Mouse (Mus musculus): ENCODE data around the gene Slco4c1. TPM values are rescaled to one million over a fixed set of nuclear protein-coding genes. Genes with fewer than 3 reads are reported as not detected.
A peak's percentile ranks its signal among the peaks of the same experiment; 100 is the strongest.

Gene Slco4c1
- polyA plus RNA-seq, 2 experiments: 0.30 to 0.83 TPM

DNA sequence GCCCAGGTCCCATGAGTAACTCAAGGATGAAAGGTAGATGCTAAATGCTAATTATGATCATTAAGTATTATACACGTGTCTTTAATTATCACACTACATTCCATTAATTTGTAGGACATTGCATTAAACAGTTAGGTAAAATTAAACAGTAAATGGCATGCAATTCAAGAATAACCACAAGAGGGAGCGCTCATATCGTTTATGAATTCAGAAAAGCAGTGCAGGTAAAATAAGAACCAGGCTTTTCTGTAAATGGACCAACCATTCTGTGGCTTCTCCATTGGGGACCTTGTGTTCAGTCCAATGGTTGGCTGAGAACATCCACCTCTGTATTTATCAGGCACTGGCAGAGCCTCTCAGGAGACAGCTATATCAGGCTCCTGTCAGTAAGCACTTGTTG is 25.2 kb downstream of the Slco4c1 start:
- no peaks in the 10 kb centered on the region for H3K4me1 ChIP-seq (replicated peaks; ENCODE audit: control insufficient read depth in 2 of 2, insufficient read depth in 2 of 2, low read length in 1 of 2)
- no peak for DNase-seq (ENCODE audit: low read depth in 3 of 3, low spot score in 3 of 3)
- 2% methylated on average over 3 of the region's 3 CpGs for WGBS (ENCODE audit: insufficient replicate concordance)

DNA sequence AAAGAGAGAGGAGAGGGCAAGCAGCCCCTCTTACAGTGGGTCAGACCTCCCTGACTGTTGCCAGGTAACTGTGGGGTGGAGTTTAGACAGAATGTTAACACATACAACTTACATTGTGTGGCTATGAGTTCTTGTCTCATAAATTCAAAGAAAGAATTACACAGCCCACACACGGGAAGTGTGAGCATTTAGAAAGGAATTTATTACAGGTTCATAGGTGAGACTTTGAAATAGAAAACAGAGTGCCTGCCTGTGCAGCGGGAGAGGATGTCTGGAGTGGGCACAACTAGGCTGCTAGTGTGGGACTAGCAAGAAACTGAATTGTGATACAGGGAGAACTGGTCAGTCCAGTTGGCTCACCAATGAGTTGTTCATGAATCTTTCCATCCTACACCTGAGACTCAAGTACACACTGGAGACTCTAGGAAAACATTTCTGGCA is 66.7 kb downstream of the Slco4c1 start:
- Histone ChIP-seq H3K36me3 (replicated peaks; ENCODE audit: control insufficient read depth, insufficient read depth, low read depth) (no peaks in the 10 kb centered on the region), H3K4me3 (ENCODE audit: insufficient read depth in 1 of 2, low read depth in 2 of 2, low read length in 2 of 2) (no peak overlapping the region), H3K4me2 (ENCODE audit: low read depth) (no peak overlapping the region), H3K9me3 (ENCODE audit: control insufficient read depth, low read length) (no peaks in the 10 kb centered on the region), H3K27me3 (ENCODE audit: control insufficient read depth, insufficient read depth, low read length) (no peaks in the 10 kb centered on the region), H3K4me1 (replicated peaks; ENCODE audit: control insufficient read depth in 2 of 2, insufficient read depth in 2 of 2, low read length in 1 of 2) (no peaks in the 10 kb centered on the region), H3K9ac (replicated peaks) (no peak overlapping the region), H3K27ac (no peak overlapping the region)
- TF ChIP-seq CTCF (IDR thresholded peaks at IDR 0.05; ENCODE audit: low read depth): no peak
- no peak for TF ChIP-seq EP300 (IDR thresholded peaks at IDR 0.05; ENCODE audit: low read depth)
- ATAC-seq (ENCODE audit: insufficient read depth) (no peak), DNase-seq (ENCODE audit: low read depth in 3 of 3, low spot score in 3 of 3) (no peak)
- WGBS (ENCODE audit: insufficient replicate concordance): 45% methylated on average over 2 of the region's 2 CpGs

More for the DNA sequence above, 25.2 kb downstream of the Slco4c1 start:
- Histone ChIP-seq H3K4me3 (ENCODE audit: insufficient read depth in 1 of 2, low read depth in 2 of 2, low read length in 2 of 2) (no peak overlapping the region), H3K9ac (replicated peaks) (no peak overlapping the region), H3K4me2 (ENCODE audit: low read depth) (no peak overlapping the region), H3K27ac (no peak overlapping the region), H3K9me3 (ENCODE audit: control insufficient read depth, low read length) (no peaks in the 10 kb centered on the region), H3K36me3 (replicated peaks; ENCODE audit: control insufficient read depth, insufficient read depth, low read depth) (no peaks in the 10 kb centered on the region), H3K27me3 (ENCODE audit: control insufficient read depth, insufficient read depth, low read length) (no peaks in the 10 kb centered on the region)
- ATAC-seq (ENCODE audit: insufficient read depth): no peak
- no peak for TF ChIP-seq EP300 (IDR thresholded peaks at IDR 0.05; ENCODE audit: low read depth)
- TF ChIP-seq CTCF (IDR thresholded peaks at IDR 0.05; ENCODE audit: low read depth): peak; percentile 40; the same call in 1 of the 2 replicates

DNA sequence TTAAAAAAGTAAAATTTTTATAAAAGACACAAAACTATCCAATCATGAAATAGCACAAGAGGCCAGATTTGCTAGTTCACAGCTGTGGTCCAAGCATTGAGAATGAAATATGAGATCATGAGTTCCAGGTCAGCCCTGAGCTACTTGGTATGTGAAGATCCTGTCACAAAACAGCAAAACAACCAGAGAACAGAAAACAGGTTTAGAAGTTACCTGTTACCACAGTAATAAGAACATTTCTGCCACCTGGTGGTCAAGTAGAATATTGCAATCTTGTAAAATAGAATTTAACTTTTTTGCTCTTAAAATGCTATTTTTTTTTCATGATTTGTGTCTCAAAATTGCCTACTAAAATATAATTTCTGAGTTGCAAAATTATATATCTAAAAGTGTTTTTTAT is 70.4 kb downstream of the Slco4c1 start:
- Histone ChIP-seq H3K9me3 (ENCODE audit: control insufficient read depth, low read length) (no peaks in the 10 kb centered on the region), H3K4me2 (ENCODE audit: low read depth) (no peak overlapping the region), H3K4me1 (replicated peaks; ENCODE audit: control insufficient read depth in 2 of 2, insufficient read depth in 2 of 2, low read length in 1 of 2) (no peaks in the 10 kb centered on the region), H3K4me3 (ENCODE audit: insufficient read depth in 1 of 2, low read depth in 2 of 2, low read length in 2 of 2) (no peak overlapping the region), H3K36me3 (replicated peaks; ENCODE audit: control insufficient read depth, insufficient read depth, low read depth) (no peaks in the 10 kb centered on the region), H3K9ac (replicated peaks) (no peak overlapping the region), H3K27me3 (ENCODE audit: control insufficient read depth, insufficient read depth, low read length) (no peaks in the 10 kb centered on the region), H3K27ac (no peak overlapping the region)
- ATAC-seq (ENCODE audit: insufficient read depth) (no peak), DNase-seq (ENCODE audit: low read depth in 3 of 3, low spot score in 3 of 3) (peak in 2 of 3 experiments; percentile 1 to 2)
- peak; percentile 48; the same call in 1 of the 2 replicates for TF ChIP-seq CTCF (IDR thresholded peaks at IDR 0.05; ENCODE audit: low read depth)
- no peak for TF ChIP-seq EP300 (IDR thresholded peaks at IDR 0.05; ENCODE audit: low read depth)

DNA sequence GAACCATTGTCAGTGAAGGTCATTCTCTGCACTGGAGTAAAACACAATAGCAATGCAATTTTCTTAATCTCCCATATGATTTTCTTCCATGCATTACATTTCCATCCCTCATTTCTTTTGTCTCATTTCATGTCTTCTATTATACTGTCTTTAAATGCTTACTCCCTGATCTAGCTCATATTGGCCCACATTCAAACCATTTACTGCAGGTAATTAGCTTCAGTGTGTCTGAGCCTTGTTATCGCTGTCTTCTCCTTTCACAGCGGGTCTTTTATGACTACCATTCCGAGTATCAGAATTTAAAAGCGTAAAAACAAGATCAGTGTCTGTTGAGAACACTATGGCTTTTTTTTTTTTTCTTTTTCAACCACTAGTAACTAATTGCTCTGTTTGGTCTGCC is 77.3 kb downstream of the Slco4c1 start:
- no peak overlapping the region for H3K27ac ChIP-seq
- no peak overlapping the region for H3K4me3 ChIP-seq (ENCODE audit: insufficient read depth in 1 of 2, low read depth in 2 of 2, low read length in 2 of 2)
- H3K36me3 ChIP-seq (replicated peaks; ENCODE audit: control insufficient read depth, insufficient read depth, low read depth): no peaks in the 10 kb centered on the region
- no peak overlapping the region for H3K4me2 ChIP-seq (ENCODE audit: low read depth)
- TF ChIP-seq EP300 (IDR thresholded peaks at IDR 0.05; ENCODE audit: low read depth): no peak
- TF ChIP-seq CTCF (IDR thresholded peaks at IDR 0.05; ENCODE audit: low read depth): no peak
- H3K4me1 ChIP-seq (replicated peaks; ENCODE audit: control insufficient read depth in 2 of 2, insufficient read depth in 2 of 2, low read length in 1 of 2): no peaks in the 10 kb centered on the region
- no peak for DNase-seq (ENCODE audit: low read depth in 3 of 3, low spot score in 3 of 3)
- H3K27me3 ChIP-seq (ENCODE audit: control insufficient read depth, insufficient read depth, low read length): no peaks in the 10 kb centered on the region
- no peak overlapping the region for H3K9ac ChIP-seq (replicated peaks)
- 69% methylated on average over 4 of the region's 4 CpGs for WGBS (ENCODE audit: insufficient replicate concordance)
- ATAC-seq (ENCODE audit: insufficient read depth): no peak
- H3K9me3 ChIP-seq (ENCODE audit: control insufficient read depth, low read length): no peaks in the 10 kb centered on the region

DNA sequence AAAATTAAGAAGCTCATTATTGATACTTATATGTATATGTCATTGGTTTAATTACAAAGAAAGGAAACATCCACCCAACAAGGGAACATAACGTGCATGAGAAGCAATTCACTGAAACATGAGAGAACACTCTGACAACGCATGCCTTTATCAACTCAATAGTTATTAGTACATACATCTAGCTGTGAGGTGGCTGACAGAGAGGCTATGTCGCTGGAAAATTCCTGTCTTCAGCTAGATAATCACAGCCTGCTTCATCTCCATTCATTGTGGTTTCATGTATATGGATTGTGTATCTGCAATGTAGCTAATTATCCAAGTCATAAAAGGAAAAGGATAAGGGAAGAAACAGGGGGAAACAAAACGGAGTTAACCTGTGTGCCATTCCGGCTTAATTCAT is 77.7 kb downstream of the Slco4c1 start:
- TF ChIP-seq EP300 (IDR thresholded peaks at IDR 0.05; ENCODE audit: low read depth) (no peak), CTCF (IDR thresholded peaks at IDR 0.05; ENCODE audit: low read depth) (no peak)
- DNase-seq (ENCODE audit: low read depth in 3 of 3, low spot score in 3 of 3) (no peak), ATAC-seq (ENCODE audit: insufficient read depth) (no peak)
- no peak overlapping the region for H3K4me3 ChIP-seq (ENCODE audit: insufficient read depth in 1 of 2, low read depth in 2 of 2, low read length in 2 of 2)
- no peaks in the 10 kb centered on the region for H3K9me3 ChIP-seq (ENCODE audit: control insufficient read depth, low read length)
- 73% methylated on average over 5 of the region's 5 CpGs for WGBS (ENCODE audit: insufficient replicate concordance)
- no peak overlapping the region for H3K9ac ChIP-seq (replicated peaks)
- H3K27me3 ChIP-seq (ENCODE audit: control insufficient read depth, insufficient read depth, low read length): no peaks in the 10 kb centered on the region
- H3K4me2 ChIP-seq (ENCODE audit: low read depth): no peak overlapping the region
- H3K27ac ChIP-seq: no peak overlapping the region
- H3K4me1 ChIP-seq (replicated peaks; ENCODE audit: control insufficient read depth in 2 of 2, insufficient read depth in 2 of 2, low read length in 1 of 2): no peaks in the 10 kb centered on the region
- H3K36me3 ChIP-seq (replicated peaks; ENCODE audit: control insufficient read depth, insufficient read depth, low read depth): no peaks in the 10 kb centered on the region
